Mouse (Mus musculus) embryonic facial prominence, embryonic 11.5 days (tissue): ENCODE results near the gene Arhgdia. TPM values are rescaled to one million over a fixed set of nuclear protein-coding genes. Genes with fewer than 3 reads are reported as not detected.

Experiments
- ATAC-seq: fragments of 200-750 bp; cut with Nextera tagmentation; replicated peaks from 2 replicates; pipeline ENCODE4 v1.8.0; 2017; ENCODE audit warnings: low read depth; ENCODE audit not compliant: insufficient number of reproducible peaks, low FRiP score, low TSS enrichment
- DNase-seq: peaks from one replicate; pipeline ENCODE4 v3.0.0-alpha.2; 2015; ENCODE audit warnings: low spot score
- H3K27ac ChIP-seq: fragments of 300-500 bp; sonication (generic); replicated peaks from 2 replicates; pipeline ENCODE4 v1.5.1; 2014; ENCODE audit warnings: mild to moderate bottlenecking, low read depth, low read length, control low read depth
- H3K27me3 ChIP-seq: fragments of 300-500 bp; sonication (generic); 2 replicates; pipeline ENCODE4 v1.6.1; 2014; ENCODE audit warnings: mild to moderate bottlenecking, low read length, moderate library complexity, mixed read lengths; ENCODE audit not compliant: control insufficient read depth, insufficient read depth
- H3K36me3 ChIP-seq: fragments of 300-500 bp; sonication (generic); replicated peaks from 2 replicates; pipeline ENCODE4 v1.6.1; 2014; ENCODE audit warnings: low read depth, mild to moderate bottlenecking, low read length, moderate library complexity, mixed read lengths; ENCODE audit not compliant: control insufficient read depth, insufficient read depth
- H3K4me1 ChIP-seq: fragments of 300-500 bp; sonication (generic); 2 replicates; pipeline ENCODE4 v1.6.1; 2014; ENCODE audit warnings: low read length, mixed read lengths; ENCODE audit not compliant: control insufficient read depth, insufficient read depth
- H3K4me2 ChIP-seq: fragments of 300-500 bp; sonication (generic); 2 replicates; pipeline ENCODE4 v1.6.1; 2014; ENCODE audit warnings: low read depth, mild to moderate bottlenecking, control low read depth, low read length, moderate library complexity
- H3K4me3 ChIP-seq: fragments of 300-500 bp; sonication (generic); 2 replicates; pipeline ENCODE4 v1.5.1; 2014; ENCODE audit warnings: low read depth, low read length, control low read depth
- H3K9ac ChIP-seq: fragments of 300-500 bp; sonication (generic); replicated peaks from 2 replicates; pipeline ENCODE4 v1.6.1; 2014; ENCODE audit warnings: mild to moderate bottlenecking, control low read depth, low read length
- H3K9me3 ChIP-seq: fragments of 300-500 bp; sonication (generic); replicated peaks from 2 replicates; pipeline ENCODE4 v1.6.1; 2016; ENCODE audit warnings: mild to moderate bottlenecking, low read length, inconsistent platforms, mixed read lengths; ENCODE audit not compliant: control insufficient read depth
- WGBS: fragments of 180-500 bp; shearing (Covaris S2); extraction: QIAGEN DNeasy Blood & Tissue Kit; methylation state at CpG from one replicate; pipeline ENCODE4 v1.1.7; 2014; 5-methylcytosine and 5-hydroxymethylcytosine counted together
- polyA plus RNA-seq: library from polyadenylated mRNA; unstranded; fragments of >200 nt; fragmentation: Nextera tagmentation; extraction: Ambion mirVana; gene quantifications from 2 replicates; pipeline ENCODE4 v1.2.1, GENCODE M21; 2014

Arhgdia gene
- polyA plus RNA-seq = 511 and 567 TPM in 2 replicates

DNA sequence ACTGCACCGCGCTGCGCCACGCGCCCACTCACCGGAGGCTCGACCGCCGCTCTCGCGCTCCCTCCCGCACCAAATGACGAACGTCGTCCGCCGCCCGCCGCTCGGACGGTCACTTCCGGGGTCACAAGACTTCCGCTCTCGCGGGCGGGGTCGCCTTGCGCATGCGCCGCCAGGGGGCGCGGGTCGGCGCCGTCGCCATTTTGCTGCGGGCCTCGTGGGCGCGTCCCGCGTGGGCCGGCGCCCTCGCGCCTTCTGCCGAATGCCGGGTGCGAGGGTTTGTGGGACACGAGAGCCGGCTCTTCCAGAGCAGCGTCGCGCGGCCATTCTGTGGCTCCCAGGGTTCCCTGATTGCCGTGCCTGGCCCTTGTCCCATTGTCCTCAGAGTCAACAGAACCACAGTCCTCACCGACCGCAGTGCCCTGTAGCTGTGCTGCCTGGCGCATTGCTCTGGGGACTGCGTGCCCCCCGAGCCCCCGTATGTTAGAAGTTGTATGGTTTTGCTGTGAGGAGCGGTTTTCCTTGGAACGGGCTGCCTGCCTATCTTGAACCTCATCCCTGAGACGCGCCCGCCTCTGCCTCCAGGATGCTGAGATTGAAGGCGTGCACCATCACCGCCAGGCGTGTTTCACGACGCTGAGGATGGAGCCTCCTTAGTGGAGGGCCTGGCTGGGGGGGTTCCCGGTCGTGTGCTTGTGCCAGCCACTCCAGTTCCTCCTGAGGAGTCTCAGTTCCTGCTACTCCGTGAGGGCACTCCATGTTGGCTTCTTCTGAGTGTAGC, at the start of gene Arhgdia:
Gene Arhgdia (minus strand): TSS at position 135 of the 778 bp plus-strand sequence.
- ATAC-seq (no peak; the same call in 1 of the 2 replicates), DNase-seq (peak; percentile 87)
- Histone ChIP-seq H3K9ac (peak within 1 kb of the TSS; percentile 95), H3K4me3 (peak within 1 kb of the TSS; percentile 94), H3K27ac (peak within 1 kb of the TSS; percentile 89), H3K9me3 (peaks cover 3% of the 10 kb centered on the region), H3K4me2 (peak within 1 kb of the TSS; percentile 90), H3K4me1 (peaks cover 14% of the 10 kb centered on the region), H3K36me3 (peaks cover 17% of the 10 kb centered on the region), H3K27me3 (no peaks in the 10 kb centered on the region)
- 6% methylated on average over 61 of the region's 75 CpGs for WGBS

DNA sequence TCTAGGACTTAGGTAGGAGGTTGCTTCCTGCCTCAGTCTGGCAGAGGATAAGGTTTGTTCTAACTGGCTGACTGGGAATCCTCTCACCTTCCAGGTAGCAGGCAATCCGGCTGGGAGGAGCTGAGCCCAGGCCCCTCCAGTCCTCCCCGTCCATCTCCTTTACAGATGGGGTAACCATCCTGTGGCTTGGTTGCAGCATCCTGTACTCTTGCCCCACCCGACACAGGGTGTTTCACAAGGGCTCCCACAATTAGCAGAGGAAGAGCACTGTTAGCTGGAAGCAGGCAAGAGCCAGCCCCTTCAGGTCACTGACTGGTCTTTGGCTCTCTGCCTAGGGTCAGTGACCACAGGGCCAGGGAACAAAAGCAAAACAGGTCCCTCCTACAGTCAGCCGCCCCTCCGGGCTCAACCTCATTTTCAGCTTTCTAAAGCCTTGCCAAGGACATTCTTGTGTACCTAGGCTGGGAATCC, 49.0 kb upstream of the Arhgdia start:
- DNase-seq = no peak
- H3K27ac ChIP-seq = 0 out of 2 replicates have a peak overlapping the region, but pooled peaks have one; percentile 28
- peak overlapping the region; percentile 21 for H3K4me2 ChIP-seq
- ATAC-seq = no peak
- H3K4me1 ChIP-seq = peaks cover 9% of the 10 kb centered on the region; the same call in 1 of the 2 replicates
- peak overlapping the region; percentile 37 for H3K9ac ChIP-seq
- H3K9me3 ChIP-seq = no peaks in the 10 kb centered on the region
- 52% methylated on average over 5 of the region's 5 CpGs for WGBS
- H3K36me3 ChIP-seq = no peaks in the 10 kb centered on the region; the same call in none of the 2 replicates
- H3K4me3 ChIP-seq = 0 out of 2 replicates have a peak overlapping the region, but pooled peaks have one; percentile 8
- no peaks in the 10 kb centered on the region for H3K27me3 ChIP-seq

DNA sequence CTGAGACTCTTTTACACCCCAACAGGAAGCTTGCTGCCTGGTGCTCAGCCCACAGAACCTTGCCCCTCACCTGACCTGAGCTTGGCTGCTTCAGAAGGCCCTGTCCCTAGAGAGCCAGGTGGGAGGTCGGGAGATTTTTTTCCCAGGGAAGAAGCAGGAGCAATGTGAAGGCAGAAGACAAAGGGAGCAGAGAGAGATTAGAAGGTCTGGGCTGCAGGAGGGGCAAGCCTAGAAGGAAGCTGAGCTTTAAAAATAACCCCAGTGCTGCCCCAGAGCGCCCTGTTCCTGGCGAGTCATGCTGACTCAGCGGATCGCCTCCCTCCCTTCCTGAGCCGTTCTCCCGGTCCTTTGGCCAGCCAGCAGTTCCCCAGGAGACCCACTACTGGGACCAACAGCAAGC, 48.5 kb upstream of the Arhgdia start:
- DNase-seq = no peak
- Histone ChIP-seq H3K4me2 (peak overlapping the region; percentile 21), H3K4me3 (0 out of 2 replicates have a peak overlapping the region, but pooled peaks have one; percentile 8)

GRCm38 (mm10) chr11:120629341-120629730, 47.9 kb upstream of the Arhgdia start:
- peak overlapping the region; percentile 19 for H3K4me2 ChIP-seq

More for the DNA sequence above, 48.5 kb upstream of the Arhgdia start:
- Histone ChIP-seq H3K9ac (peak overlapping the region; percentile 37), H3K4me1 (peaks cover 9% of the 10 kb centered on the region; the same call in 1 of the 2 replicates), H3K27ac (0 out of 2 replicates have a peak overlapping the region, but pooled peaks have one; percentile 28), H3K27me3 (no peaks in the 10 kb centered on the region), H3K9me3 (no peaks in the 10 kb centered on the region), H3K36me3 (no peaks in the 10 kb centered on the region; the same call in none of the 2 replicates)
- ATAC-seq = no peak
- WGBS = 26% methylated on average over 7 of the region's 7 CpGs

GRCm38 (mm10) chr11:120628601-120629340, 47.3 kb upstream of the Arhgdia start:
- no peak overlapping the region; the same call in 1 of the 2 replicates for H3K9ac ChIP-seq
- H3K36me3 ChIP-seq = no peaks in the 10 kb centered on the region; the same call in none of the 2 replicates
- peaks cover 11% of the 10 kb centered on the region; the same call in 1 of the 2 replicates for H3K4me1 ChIP-seq
- no peak for DNase-seq
- H3K4me2 ChIP-seq = no peak overlapping the region
- 93% methylated on average over 23 of the region's 23 CpGs for WGBS
- no peak for ATAC-seq
- H3K9me3 ChIP-seq = no peaks in the 10 kb centered on the region
- no peak overlapping the region for H3K27ac ChIP-seq
- no peaks in the 10 kb centered on the region for H3K27me3 ChIP-seq
- H3K4me3 ChIP-seq = no peak overlapping the region

More at GRCm38 (mm10) chr11:120629341-120629730, 47.9 kb upstream of the Arhgdia start:
- Histone ChIP-seq H3K9me3 (no peaks in the 10 kb centered on the region), H3K4me1 (peaks cover 9% of the 10 kb centered on the region; the same call in 1 of the 2 replicates), H3K27ac (no peak overlapping the region), H3K36me3 (no peaks in the 10 kb centered on the region; the same call in none of the 2 replicates), H3K4me3 (no peak overlapping the region), H3K27me3 (no peaks in the 10 kb centered on the region), H3K9ac (0 out of 2 replicates have a peak overlapping the region, but pooled peaks have one; percentile 25)
- ATAC-seq (no peak), DNase-seq (no peak)
- 74% methylated on average over 23 of the region's 23 CpGs for WGBS

GRCm38 (mm10) chr11:120627468-120628300, 46.3 kb upstream of the Arhgdia start:
- no peak overlapping the region for H3K4me3 ChIP-seq
- no peak for DNase-seq
- WGBS = 78% methylated on average over 22 of the region's 22 CpGs
- no peaks in the 10 kb centered on the region for H3K27me3 ChIP-seq
- ATAC-seq = no peak
- H3K36me3 ChIP-seq = no peaks in the 10 kb centered on the region; the same call in none of the 2 replicates
- no peak overlapping the region for H3K27ac ChIP-seq
- no peaks in the 10 kb centered on the region for H3K9me3 ChIP-seq
- no peak overlapping the region for H3K9ac ChIP-seq
- H3K4me1 ChIP-seq = peaks cover 11% of the 10 kb centered on the region; the same call in 1 of the 2 replicates
- H3K4me2 ChIP-seq = no peak overlapping the region

GRCm38 (mm10) chr11:120626785-120627467, 45.5 kb upstream of the Arhgdia start:
- H3K9ac ChIP-seq = no peak overlapping the region
- no peak overlapping the region for H3K4me2 ChIP-seq
- no peak overlapping the region for H3K4me3 ChIP-seq
- no peak for DNase-seq
- no peak for ATAC-seq
- peaks cover 9% of the 10 kb centered on the region; the same call in 1 of the 2 replicates for H3K4me1 ChIP-seq
- no peaks in the 10 kb centered on the region; the same call in none of the 2 replicates for H3K36me3 ChIP-seq
- H3K27me3 ChIP-seq = no peaks in the 10 kb centered on the region
- H3K9me3 ChIP-seq = no peaks in the 10 kb centered on the region
- WGBS = 86% methylated on average over 11 of the region's 11 CpGs
- no peak overlapping the region for H3K27ac ChIP-seq
